Mouse (Mus musculus) urinary bladder, postnatal 14 days (tissue): Measurements from ENCODE around the gene Slc25a42.

Experiments
- DNase-seq: peaks from one replicate; pipeline ENCODE4 v3.0.0; 2021; ENCODE audit warnings: low spot score

Slc25a42 gene

GRCm38 (mm10) chr8:70170748-70171147 lies 41.4 kb downstream of the Slc25a42 start:
- DNase-seq: no peak

GRCm38 (mm10) chr8:70170116-70170515 lies 42.0 kb downstream of the Slc25a42 start:
- DNase-seq: no peak

DNA sequence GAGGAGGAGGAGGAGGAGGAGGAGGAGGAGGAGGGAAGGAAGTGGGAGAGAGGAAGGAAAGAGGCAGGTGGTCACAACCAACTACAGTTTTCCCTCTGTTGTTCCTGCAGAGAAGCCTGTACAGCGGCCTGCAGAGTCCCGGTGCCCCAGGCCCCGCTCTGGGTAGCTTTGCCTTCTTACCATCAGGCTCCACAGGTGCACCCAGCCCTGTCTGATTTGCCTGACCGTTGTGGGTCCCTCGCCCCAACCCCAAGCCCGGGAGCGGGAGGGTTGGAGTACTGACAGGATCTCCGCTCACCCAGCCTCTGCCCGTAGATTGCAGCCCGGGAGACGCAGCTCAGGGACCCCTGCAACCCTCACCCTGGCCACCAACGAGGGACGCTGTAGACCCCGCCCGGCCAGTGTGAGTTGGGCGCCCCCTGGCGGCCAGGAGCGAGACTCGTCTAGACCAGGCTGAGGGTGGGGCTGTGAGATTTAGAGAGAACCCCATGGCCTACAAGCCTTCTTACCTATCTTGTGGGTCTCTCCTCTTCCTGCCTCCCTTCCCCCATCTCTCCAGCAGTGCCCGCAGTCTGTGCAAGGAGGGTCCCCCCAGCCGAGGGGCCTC lies 45.5 kb downstream of the Slc25a42 start:
- peak; percentile 65 for DNase-seq

DNA sequence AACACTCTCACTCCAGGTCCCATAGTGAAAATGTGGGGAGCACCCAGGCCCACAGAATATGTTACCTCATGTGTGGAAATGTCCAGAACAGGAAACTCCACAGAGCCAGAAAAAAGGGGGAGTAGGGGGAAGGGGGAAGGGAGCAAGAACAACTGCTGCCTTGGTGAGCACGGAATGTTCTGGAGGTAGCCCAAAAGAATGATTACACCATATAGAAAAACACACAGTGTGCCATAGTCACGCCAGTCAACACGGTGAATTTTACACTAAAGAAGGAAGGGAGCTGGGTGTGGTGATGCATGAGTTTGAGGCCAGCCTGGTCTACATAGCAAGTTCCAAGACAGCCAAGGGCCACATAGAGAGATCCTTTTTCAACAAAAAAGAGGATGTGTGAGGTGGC lies 48.8 kb downstream of the Slc25a42 start:
- no peak for DNase-seq

- no peak for DNase-seq
These were observed 52.1 kb downstream of the Slc25a42 start for GRCm38 (mm10) chr8:70160015-70160414.

DNA sequence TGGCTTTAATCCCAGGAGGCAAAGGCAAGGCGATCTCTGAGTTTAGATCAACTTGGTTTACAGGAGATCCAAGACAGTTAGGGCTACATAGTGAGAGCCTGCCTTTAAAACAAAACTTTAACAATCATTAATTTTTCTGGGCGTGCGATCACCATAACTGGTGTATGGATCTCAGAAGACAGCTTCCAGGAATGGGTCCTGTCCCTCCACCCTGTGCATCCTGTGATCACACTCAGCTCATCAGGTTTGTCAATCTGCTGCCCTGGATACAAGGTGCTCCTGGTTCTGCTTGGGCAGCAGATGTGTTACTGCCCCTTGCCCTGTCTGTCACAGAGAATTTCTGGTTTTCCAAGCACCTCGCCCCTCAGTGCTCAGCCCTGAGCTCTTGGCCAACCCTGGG lies 52.9 kb downstream of the Slc25a42 start:
- no peak for DNase-seq

DNA sequence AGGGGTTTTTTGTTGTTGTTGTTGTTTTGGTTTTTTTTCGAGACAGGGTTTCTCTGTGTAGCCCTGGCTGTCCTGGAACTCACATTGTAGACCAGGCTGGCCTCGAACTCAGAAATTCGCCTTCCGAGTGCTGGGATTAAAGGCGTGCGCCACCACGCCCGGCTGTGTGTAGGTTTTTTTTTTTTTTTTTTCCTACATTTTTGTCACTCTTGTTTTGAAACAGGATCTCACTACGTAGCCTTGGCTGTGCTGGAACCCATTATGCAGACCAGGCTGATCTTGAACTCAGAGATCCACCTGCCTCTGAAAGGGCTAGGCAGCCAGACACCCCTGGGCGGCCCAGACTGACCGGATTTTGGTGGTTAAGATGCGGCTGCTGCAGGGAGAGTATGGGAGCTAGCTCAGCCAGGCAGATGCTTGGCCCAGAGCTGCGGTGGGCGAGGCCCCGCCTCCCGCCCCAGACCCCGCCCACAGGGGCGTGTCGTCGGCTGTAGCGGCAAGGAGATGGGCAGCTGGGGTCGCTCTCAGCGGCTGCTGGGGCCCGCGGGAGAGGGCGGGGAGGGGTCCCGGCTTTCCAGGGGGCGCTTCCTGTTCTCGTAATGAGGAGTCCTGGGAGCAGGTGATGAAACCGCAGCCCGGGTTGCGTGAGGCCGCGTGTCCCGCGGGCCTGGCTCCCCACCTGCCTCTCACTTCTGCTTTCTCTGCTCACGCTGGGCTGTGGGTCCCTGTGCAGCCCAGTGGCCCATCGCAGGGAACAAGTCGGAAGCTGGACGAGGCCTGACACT lies 53.8 kb downstream of the Slc25a42 start:
- DNase-seq: peak; percentile 68

- DNase-seq: no peak
These were observed 54.8 kb downstream of the Slc25a42 start for GRCm38 (mm10) chr8:70157240-70157800.

DNA sequence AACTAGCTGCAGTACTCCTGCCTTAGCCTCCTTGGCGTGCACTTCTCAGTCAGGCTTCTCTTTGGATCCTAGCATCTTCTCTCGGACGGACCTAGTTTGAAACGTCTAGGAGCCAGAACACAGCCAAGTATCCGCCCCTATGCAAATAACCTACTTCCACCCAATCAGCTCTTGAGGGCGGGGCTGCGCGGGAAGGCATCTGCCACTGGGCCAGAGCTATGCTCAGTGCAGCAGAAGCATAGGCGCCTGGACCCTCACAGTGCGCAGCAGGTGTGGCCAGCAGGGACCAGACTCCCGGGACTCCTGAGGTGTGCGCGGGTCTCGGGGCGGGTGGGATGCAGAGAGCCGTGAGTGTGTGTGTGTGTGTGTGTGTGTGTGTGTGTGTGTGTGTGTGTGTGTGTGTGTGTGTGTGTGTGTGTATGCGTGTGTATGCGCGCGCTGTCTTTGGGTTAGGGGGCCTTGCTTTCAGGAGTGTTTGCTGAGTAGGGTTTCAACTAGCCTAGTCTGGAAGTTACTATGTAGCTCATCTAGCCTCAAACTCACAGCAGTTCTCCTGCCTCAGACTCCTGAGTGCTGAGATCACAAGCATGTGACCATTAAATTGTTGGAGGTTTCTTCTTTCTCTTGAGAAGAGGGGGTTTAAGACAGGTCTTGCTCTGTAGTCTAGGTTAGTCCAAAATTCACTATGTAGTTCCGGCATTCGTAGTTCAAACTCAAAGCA lies 59.4 kb downstream of the Slc25a42 start:
- DNase-seq: peak; percentile 80

DNA sequence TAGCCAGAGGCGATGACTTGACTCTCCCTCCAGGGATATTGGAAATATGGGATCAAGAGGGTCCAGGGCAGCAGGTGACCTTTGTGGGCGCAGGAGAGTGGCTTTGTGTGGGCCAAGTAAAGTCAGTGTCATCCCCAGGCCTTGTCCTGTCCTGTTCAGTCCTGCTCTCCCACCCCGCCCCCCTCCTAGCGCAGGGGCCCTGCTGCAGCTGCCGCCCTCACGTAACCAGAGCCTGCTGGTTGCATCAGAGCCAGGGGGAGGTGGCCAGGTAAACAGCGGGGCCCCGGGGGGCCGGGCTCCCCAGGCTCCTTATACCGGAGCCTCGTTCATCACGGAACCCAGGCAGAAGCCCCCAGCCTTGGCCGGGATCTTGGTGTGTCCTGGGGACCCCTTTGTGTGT lies 61.9 kb downstream of the Slc25a42 start:
- DNase-seq: no peak

DNA sequence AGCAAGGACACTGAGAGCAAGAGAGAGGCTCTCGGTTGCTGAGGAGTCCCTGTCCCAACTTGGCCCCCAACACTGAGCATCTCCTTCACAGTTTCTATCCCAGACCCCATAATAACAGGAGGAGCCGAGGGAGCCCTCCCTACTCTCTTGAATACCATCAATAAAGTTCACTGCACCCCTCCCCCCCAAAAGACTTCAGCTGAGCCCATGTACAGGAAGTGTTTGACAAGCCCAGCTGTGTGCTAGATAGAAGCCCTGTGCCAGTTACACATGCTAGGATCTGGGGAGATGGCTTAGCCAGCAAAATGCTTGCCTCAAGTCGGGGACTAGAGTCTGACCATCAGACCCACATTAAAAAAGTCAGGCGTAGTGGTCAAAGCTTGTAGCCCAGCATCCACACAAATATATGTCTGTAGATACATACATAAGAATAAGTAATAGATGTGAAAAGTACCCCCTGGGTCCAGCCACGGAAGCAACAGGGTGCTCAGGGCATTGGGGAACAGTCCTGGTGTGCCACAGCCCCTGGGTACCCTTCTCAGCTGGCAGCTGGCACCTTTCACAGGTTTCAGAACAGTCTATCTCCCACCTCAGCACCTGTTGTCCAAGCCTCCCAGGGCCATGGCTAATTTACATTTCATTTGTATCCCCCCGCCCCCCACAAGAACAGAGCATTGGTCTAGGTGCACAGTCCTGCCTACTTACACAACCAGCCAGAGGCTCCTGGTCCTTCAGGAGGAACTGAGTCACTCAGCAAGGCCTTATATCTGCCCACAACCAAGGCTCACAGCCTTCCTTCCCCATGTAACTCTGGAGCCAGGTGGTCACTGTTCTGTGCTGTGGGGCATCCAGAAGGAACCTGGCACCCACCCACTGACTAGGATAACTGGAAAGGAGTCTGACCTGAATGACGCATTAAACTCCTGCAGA lies 64.2 kb downstream of the Slc25a42 start:
- DNase-seq: no peak

DNA sequence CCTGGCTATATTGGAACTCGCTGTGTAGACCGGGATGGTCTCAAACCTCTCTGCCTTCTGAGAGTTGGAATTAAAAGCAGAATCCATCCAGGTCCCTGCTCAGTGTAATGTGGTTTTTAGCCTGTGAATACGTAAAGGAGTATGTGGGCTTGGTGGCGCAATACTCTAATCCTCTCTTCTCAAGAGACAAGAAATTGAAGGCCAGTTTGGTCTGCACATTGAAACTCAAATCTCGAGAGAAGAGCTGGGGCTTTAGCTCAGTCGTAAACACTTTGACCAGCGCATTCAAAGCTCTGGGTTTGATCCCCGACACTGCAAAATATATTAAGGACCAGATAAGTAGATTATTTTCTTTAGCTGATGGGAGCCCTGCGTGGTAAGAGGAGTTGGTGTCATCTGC lies 72.1 kb downstream of the Slc25a42 start:
- DNase-seq: no peak

DNA sequence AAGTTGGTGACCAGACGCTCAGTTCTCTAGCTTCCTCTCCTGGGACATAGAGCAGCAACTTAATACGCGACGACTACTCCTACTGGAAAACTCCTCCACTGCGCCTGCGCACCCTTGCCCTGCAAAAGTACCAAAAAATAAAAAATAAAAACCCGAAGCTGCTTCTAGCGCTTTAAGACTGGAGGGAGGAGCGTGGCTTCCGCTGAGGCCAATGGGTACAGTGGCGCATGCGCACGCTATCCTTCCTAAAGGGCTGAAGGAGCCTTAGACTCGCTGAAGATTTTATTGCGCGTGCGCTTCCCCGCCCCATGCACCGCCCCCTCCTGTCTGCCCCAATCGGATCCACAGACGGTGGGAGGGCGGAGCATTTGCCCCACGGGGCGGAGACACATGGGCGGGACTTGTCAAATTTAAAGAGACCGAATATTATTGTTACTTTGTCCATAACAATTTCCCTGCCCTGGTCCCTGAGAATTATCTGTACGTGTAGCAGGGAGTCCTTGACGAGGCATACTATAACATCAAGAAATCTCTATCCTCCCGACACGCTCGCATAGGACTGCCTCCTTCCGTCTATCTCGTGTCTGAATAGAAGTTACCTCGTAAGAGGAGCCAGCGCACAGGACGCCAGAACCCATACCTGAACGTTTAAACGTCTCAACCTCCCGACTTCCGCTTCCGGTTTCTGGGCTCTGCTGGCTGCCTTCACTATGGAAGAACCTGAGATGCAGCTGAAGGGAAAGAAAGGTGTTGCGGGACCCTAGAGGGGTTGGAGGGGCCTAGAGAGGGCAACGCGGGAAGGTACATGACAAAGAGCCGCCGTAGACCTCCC lies 72.9 kb downstream of the Slc25a42 start, which contains the start of the genes Rfxank, Borcs8 and Mef2b:
Rfxank (minus strand) TSS at position 129 of the 832 bp plus-strand sequence.
Borcs8 (plus strand) TSS at position 474 of the 832 bp plus-strand sequence.
Mef2b (plus strand) TSS at position 686 of the 832 bp plus-strand sequence.
- peak; percentile 99 for DNase-seq

DNA sequence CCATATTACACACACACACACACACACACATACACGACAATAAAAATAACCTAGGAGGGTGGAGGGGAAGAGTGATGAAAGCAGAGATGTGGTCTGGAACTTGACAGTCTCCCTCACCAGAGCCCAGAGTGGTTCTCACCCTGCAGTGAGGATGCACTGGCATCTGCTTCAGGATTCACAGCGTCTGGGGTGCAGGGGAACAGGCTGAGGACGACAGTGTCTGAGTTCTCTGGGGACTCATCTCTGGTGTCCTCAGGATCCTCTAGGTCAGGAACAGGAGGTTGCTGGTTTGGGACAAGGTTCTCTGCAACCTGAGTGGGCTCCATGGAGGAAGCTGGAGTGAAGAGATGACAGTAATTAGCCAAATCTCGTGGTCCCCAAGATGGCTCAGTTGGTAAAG lies 74.2 kb downstream of the Slc25a42 start:
- DNase-seq: no peak

GRCm38 (mm10) chr8:70136591-70136990 lies 75.5 kb downstream of the Slc25a42 start:
- DNase-seq: no peak

DNA sequence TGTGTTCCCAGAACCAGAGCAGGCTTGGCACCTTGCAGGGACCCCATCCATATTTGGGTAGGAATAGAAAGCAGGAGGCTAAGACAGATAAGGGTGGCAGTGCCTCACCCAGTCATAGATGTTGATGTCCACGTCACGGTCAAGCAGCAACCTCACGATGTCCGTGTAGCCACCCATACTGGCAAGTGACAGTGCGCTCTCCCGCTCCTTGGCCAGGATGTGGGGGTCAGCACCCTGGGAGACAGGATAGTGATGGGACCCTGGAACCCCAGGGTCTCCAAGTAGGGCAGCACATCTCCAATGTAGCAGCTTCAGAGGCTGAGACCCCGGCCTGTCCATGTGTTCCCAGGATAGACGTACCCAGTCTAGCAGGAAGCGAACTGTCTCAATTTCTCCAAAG lies 77.2 kb downstream of the Slc25a42 start:
- DNase-seq: no peak
